Mouse (Mus musculus) CH12.LX (cell line): ENCODE results near the gene Ntan1.

Source experiments
- MAX ChIP-seq: IDR thresholded peaks from 2 replicates; pipeline ENCODE4 v1.6.1; 2011; ENCODE audit warnings: low read length, improper control_type of control experiment
- NRF1 ChIP-seq: IDR thresholded peaks from 2 replicates; pipeline ENCODE4 v1.6.1; 2014; ENCODE audit warnings: low read depth, mild to moderate bottlenecking, inconsistent platforms, low read length, improper control_type of control experiment, moderate library complexity

GRCm38 (mm10) chr16:13831606-13832005, 13.0 kb downstream of the Ntan1 start:
- TF ChIP-seq NRF1 (no peak), MAX (no peak)
